Mouse (Mus musculus) thymus, postnatal 10 days (tissue): ENCODE results near the gene Cspg4.

Source experiments
- DNase-seq, 2 experiments: peaks; one replicate each; pipeline ENCODE4 v3.0.0; 2021; ENCODE audit warnings: low spot score in 2 of 2

Cspg4 gene

GRCm38 (mm10) chr9:56864216-56864729 lies 560 bp upstream of the Cspg4 start, which contains the start of gene Odf3l1:
Odf3l1 (minus strand) TSS chr9:56864679.
- no peak for DNase-seq

GRCm38 (mm10) chr9:56865673-56866400 lies 1.0 kb downstream of the Cspg4 start:
- no peak for DNase-seq

- DNase-seq, result no peak
These were observed 1.6 kb downstream of the Cspg4 start for GRCm38 (mm10) chr9:56866430-56866829.

- DNase-seq, result no peak
These were observed 3.5 kb downstream of the Cspg4 start for GRCm38 (mm10) chr9:56868292-56868691.

- no peak for DNase-seq
These were observed 4.7 kb downstream of the Cspg4 start for GRCm38 (mm10) chr9:56869552-56869951.

GRCm38 (mm10) chr9:56870778-56871177 lies 5.9 kb downstream of the Cspg4 start:
- no peak for DNase-seq

- no peak for DNase-seq
These were observed 6.4 kb downstream of the Cspg4 start for GRCm38 (mm10) chr9:56871191-56871590.

- DNase-seq, result no peak
These were observed 7.5 kb downstream of the Cspg4 start for GRCm38 (mm10) chr9:56872105-56872903.

GRCm38 (mm10) chr9:56873097-56873496 lies 8.3 kb downstream of the Cspg4 start:
- no peak for DNase-seq

GRCm38 (mm10) chr9:56876784-56877183 lies 12.0 kb downstream of the Cspg4 start:
- DNase-seq, result no peak

- no peak for DNase-seq
These were observed 12.5 kb downstream of the Cspg4 start for GRCm38 (mm10) chr9:56877284-56877683.

- no peak for DNase-seq
These were observed 16.0 kb downstream of the Cspg4 start for GRCm38 (mm10) chr9:56880790-56881189.

GRCm38 (mm10) chr9:56881539-56882082 lies 16.8 kb downstream of the Cspg4 start:
- DNase-seq, result no peak

GRCm38 (mm10) chr9:56882283-56882682 lies 17.4 kb downstream of the Cspg4 start:
- DNase-seq, result no peak

GRCm38 (mm10) chr9:56882818-56883217 lies 18.0 kb downstream of the Cspg4 start:
- DNase-seq, result no peak

- DNase-seq, result no peak
These were observed 18.6 kb downstream of the Cspg4 start for GRCm38 (mm10) chr9:56883470-56883869.

- DNase-seq, result no peak
These were observed 19.5 kb downstream of the Cspg4 start for GRCm38 (mm10) chr9:56884328-56884727.

GRCm38 (mm10) chr9:56886113-56886512 lies 21.3 kb downstream of the Cspg4 start:
- peak in 1 of 2 experiments; percentile 54 for DNase-seq

GRCm38 (mm10) chr9:56886601-56887000 lies 21.8 kb downstream of the Cspg4 start:
- DNase-seq, result no peak

GRCm38 (mm10) chr9:56887581-56887980 lies 22.7 kb downstream of the Cspg4 start:
- DNase-seq, result no peak

GRCm38 (mm10) chr9:56889817-56890216 lies 25.0 kb downstream of the Cspg4 start:
- DNase-seq, result peak; percentile 27 to 84

GRCm38 (mm10) chr9:56890522-56891250 lies 25.9 kb downstream of the Cspg4 start:
- no peak for DNase-seq
